Mouse (Mus musculus): ENCODE measurements around the gene Vmp1.

- TF ChIP-seq CTCF (IDR thresholded peaks at IDR 0.05; ENCODE audit: insufficient read depth, low read length) (no peak), POLR2A (IDR thresholded peaks at IDR 0.05; ENCODE audit: borderline replicate concordance, extremely low read depth, low read depth, low read length) (no peak)
Measured at GRCm38 (mm10) chr11:86664406-86664805, 19.2 kb downstream of the Vmp1 start.

All from lung, adult 2 months (tissue).